Mouse (Mus musculus) retina, postnatal 7 days (tissue): Measurements from ENCODE around the gene Mrgprd.
A peak's percentile ranks its signal among the peaks of the same experiment; 100 is the strongest.

ENCODE experiments used
- DNase-seq: peaks from one replicate; pipeline ENCODE4 v3.0.0-alpha.2; 2012; ENCODE audit warnings: low read depth, low spot score

The Mrgprd gene

DNA sequence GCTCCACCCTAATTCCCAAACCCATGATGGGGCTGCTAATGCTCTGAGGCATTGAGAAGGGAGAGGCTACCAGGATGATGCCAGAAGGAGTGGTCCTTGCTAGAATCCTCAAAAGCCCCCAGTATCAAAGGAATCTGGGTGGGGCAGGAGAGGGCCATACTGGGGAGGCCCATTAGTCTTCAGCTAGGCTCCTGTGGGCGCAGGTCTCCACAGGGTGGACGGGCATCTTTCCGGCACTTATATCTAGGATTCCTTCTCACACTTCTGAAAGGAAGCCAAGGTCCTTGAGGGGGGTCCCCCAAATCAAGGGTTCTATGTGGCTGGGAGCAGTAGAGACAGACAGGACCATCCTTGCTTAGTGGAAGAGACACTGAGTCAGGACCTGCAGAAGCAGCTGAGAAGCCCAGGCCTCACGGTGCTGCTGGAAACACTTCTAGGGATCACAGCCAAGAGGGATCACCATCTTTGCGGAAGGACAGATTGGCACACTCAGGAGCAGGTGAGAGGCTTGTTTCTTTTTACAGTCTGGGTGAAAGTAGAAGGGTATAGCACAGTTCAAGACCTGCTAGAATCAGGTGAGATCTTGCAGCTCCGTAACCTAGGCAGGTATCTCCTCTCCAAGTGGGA, at the start of gene Mrgprd:
Gene Mrgprd, plus strand, starts transcription at position 51 of the 627 bp plus-strand sequence.
- DNase-seq: no peak

DNA sequence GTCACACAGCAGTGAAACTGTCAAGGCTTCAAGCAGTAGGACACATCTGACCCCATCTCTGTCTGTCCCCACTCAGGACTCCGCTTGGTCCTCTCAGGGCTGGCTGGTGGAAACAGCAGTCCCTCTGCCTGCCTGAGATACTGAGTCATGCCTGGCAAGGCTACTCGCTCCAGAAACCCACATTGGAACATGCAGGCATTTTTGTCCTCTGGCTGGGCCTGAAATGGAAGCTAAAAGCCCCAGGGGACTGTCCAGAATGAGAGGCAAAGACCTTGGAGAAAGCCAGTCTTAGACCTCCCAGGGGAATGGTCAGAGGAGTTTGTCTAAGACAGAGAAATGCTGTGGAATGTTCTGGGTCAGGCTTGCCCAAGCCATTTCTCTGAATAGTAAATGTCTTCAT, 48.6 kb upstream of the Mrgprd start:
- no peak for DNase-seq

- DNase-seq: no peak
These were observed 45.7 kb upstream of the Mrgprd start for GRCm38 (mm10) chr7:145268890-145269289.

DNA sequence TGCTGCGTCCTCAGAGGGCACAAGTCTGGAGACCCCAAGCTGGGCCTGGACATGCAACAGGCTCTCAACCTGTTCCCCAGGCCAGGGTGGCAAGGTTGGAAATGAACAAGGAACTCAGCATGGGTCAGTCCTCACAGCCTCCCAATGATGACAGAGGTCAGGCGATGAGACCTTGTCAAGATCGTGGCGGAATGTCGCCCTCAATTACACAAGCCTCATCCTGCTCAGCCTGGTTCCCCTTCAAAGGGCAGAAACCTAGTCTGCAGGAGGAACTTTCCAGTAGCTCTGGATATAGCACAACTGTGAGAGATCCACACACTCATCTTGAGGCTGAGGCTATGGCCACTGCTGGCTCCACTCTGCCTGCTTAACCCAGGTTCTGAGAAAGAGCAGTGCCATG, 43.7 kb upstream of the Mrgprd start:
- no peak for DNase-seq

DNA sequence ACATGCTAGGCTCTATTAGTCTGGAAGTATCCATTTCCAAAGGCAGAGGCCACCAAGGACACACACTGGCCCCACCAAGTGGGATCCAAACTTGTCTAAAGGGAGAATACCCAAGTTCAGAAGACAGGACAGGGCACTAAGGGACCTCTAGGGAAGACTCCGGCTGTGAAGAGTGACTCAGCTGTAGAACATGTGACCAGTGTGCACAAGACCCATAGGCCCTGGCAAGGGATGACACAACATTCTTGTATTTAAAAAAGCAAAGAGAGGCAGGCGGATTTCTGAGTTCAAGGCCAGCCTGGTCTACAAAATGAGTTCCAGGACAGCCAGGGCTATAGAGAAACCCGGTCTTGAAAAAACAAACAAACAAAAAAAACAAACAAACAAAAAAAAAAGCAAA, 39.1 kb upstream of the Mrgprd start:
- DNase-seq: no peak

GRCm38 (mm10) chr7:145281396-145281795, 33.2 kb upstream of the Mrgprd start:
- DNase-seq: no peak

GRCm38 (mm10) chr7:145283041-145283440, 31.6 kb upstream of the Mrgprd start:
- DNase-seq: no peak

DNA sequence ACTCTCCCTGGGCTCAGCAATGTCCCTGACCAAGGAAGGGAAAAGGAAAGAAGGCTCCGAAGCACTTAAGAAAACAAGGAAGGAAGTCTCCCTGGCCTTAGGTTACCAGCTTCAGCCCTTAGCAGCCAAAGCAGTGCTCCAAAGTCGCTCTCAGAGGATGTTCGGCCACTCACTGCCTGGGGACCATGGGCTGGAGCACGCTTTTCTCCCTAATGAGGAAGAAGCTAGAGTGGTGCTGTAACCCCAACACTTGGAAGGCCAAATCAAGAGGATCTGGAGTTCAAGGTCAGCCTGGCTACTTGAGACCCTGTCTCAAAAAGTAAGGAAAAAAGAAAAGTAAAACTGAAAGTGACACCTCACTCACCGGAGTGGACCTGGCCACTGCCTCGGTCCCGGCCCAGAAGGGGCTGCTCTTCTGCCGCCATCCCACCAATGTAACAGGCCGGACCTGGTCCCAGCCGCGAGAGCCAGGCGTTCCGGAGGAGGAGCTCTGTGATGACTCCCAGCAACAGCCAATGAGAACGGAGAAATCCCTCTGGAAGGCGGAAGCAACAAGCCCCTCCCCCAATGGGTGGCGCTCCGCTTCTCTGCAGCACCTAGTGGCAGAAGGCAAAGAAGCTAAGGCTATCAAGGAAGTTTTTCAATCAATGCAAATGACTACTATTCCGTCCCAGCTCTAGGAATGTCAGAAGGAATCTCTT, 31.0 kb upstream of the Mrgprd start, which contains the start of gene Tpcn2:
Gene Tpcn2, minus strand, starts transcription at position 525 of the 701 bp plus-strand sequence.
- DNase-seq: peak; percentile 78

- no peak for DNase-seq
These were observed 30.3 kb upstream of the Mrgprd start for GRCm38 (mm10) chr7:145284293-145284692.

- no peak for DNase-seq
These were observed 29.2 kb upstream of the Mrgprd start for GRCm38 (mm10) chr7:145285476-145285875.

- no peak for DNase-seq
These were observed 27.2 kb upstream of the Mrgprd start for GRCm38 (mm10) chr7:145287410-145287809.

GRCm38 (mm10) chr7:145289302-145289701, 25.3 kb upstream of the Mrgprd start:
- no peak for DNase-seq

- DNase-seq: no peak
These were observed 22.8 kb upstream of the Mrgprd start for GRCm38 (mm10) chr7:145291847-145292246.

DNA sequence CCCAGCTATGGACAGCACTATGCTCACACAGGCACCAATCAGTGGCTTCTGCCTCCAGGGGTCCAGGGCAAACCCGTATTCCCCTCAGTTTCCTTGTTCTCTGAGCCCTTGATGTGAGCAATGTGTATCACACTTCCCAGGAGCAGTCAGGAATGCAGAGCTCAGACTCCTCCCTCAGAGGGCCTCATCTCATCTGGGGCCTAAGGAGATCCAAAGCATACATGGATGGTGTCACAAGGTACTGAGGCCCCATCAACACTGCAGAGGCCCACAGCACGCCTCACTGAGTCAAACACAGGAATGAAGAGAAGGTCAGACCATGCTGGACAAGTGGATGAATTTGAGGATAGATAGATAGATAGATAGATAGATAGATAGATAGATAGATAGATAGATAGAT, 21.9 kb upstream of the Mrgprd start:
- no peak for DNase-seq

- DNase-seq: no peak
These were observed 20.8 kb upstream of the Mrgprd start for GRCm38 (mm10) chr7:145293859-145294258.

DNA sequence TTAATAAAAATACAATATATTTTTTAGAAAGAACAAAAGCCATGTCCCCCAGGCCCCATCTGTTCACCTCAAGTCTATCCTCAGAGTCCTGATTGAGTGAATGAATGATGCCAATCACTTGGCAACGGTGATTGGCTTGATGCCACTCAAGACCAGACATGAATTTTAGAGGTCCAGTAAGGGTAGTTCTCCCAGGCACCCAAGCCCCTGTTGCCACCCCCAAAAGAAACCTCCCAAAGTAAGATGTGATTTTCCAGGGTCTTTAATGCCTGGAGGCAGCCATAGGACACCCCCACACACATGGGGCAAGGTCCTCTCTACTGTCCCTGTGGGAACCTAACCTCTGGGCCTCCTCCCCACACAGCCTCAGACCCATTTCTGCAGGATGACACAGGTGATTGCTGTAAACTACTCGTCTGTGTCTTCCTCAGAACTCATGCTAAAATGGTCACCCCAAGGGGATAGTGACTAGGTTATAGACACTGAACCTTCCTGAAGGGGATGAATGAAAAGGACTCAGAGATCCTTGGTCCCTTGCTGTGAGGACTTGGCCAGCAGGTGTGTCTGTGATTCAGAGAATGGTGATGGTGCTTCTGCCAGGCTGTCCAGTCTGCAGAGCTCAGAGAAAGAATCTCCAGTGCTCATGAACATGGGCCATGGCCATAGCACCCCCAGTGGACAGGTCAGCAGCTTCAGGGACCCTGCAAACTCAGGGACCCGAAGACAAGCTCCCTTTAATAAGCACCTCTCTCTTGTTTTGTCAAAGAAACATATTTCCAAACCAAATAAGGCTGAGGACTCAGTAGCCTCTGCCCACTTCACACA, 15.8 kb upstream of the Mrgprd start:
- DNase-seq: no peak

- DNase-seq: no peak
These were observed 14.9 kb upstream of the Mrgprd start for GRCm38 (mm10) chr7:145299562-145300320.

- DNase-seq: no peak
These were observed 14.2 kb upstream of the Mrgprd start, which contains the start of gene Mrgprf for GRCm38 (mm10) chr7:145300321-145301007. Mrgprf (plus strand) TSS chr7:145300828.

DNA sequence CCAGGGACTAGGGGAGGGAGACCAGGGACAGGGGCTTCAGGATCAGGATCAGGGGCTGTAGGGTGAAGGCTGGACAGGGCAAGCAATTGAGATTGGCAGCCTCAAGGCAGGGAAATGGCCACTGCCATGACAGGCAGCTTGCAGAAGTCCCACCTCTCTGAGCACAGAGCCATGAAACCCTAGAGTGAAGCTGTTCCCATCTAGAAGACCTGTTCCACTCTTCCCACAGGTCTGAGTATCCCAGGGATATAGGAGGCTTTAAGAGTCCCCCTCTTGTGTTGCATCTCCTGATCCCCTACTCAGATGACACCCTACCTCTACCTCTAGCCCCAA, 13.7 kb upstream of the Mrgprd start:
- DNase-seq: no peak

DNA sequence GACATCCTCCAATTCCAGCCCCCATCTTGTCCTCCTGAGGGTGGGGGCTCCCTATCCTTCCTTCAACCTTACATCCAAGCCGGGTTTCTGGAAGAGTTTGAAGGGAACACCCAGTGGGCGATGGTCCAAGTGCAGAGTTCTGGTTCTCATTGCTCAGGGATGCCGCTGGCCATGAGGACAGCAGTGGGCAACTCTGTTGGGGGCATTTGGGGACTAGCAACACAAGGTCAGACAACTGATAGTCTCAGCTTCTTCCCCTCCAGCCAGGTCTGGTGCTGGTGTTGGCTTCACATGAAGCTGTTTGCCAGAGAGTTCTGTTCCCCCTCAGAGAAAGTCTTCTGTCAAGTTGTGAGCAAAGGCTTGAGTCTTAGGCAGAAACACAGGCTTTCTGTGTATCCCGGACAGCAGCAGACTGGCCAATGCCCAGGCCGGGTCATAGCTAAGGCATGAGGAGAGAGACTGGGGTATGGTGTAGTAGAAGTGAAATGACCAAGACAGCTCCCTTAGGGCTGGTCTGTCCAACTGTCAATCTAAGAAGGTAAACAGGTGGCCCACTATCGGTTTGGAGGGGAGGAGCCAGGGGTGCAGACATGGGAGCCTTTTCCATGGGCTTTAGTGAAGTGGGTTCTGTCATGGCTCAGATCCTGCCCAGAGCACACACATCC, 13.2 kb upstream of the Mrgprd start:
- no peak for DNase-seq
